Mouse (Mus musculus): Measurements from ENCODE around the gene Pdcd2. TPM values are rescaled to one million over a fixed set of nuclear protein-coding genes. Genes with fewer than 3 reads are reported as not detected.
"Not testable (repeated sequence)": the region's sequence is repeated elsewhere in the genome, so short reads cannot be mapped to it uniquely, and the experiment has no call there.

Gene Pdcd2
- polyA plus RNA-seq (2015; fragmentation: Nextera tagmentation; extraction: Ambion mirVana), result 60.0 and 64.7 TPM in 2 replicates

GRCm38 (mm10) chr17:15526986-15527810 lies at the start of gene Pdcd2:
TSS of gene Pdcd2 (minus strand) at chr17:15527301.
- Histone ChIP-seq H3K4me2 (replicated peaks) (peak within 1 kb of the TSS; percentile 67), H3K36me3 (peaks cover 30% of the 10 kb centered on the region), H3K9me3 (no peaks in the 10 kb centered on the region), H3K4me1 (peaks cover 19% of the 10 kb centered on the region), H3K9ac (replicated peaks) (peak within 1 kb of the TSS; percentile 73), H3K4me3 (peak within 1 kb of the TSS; percentile 90), H3K27me3 (no peaks in the 10 kb centered on the region), H3K27ac (replicated peaks) (peak within 1 kb of the TSS; percentile 88)
- ATAC-seq (replicated peaks), result peak; percentile 97
- WGBS, result 2% methylated on average over 54 of the region's 55 CpGs

GRCm38 (mm10) chr17:15575056-15575455 lies 48.0 kb upstream of the Pdcd2 start:
- Histone ChIP-seq H3K36me3 (no peaks in the 10 kb centered on the region), H3K4me1 (0 out of 2 replicates have a peak, but pooled peaks cover 4% of the 10 kb centered on the region), H3K9me3 (no peaks in the 10 kb centered on the region), H3K27me3 (0 out of 2 replicates have a peak, but pooled peaks cover 8% of the 10 kb centered on the region), H3K9ac (replicated peaks) (no peak overlapping the region), H3K4me3 (no peak overlapping the region), H3K27ac (replicated peaks) (no peak overlapping the region), H3K4me2 (replicated peaks) (no peak overlapping the region)
- ATAC-seq (replicated peaks), result no peak
- 72% methylated on average over 1 of the region's 1 CpGs for WGBS

- Histone ChIP-seq H3K36me3 (no peaks in the 10 kb centered on the region), H3K27ac (replicated peaks) (no peak overlapping the region), H3K4me1 (peaks cover 9% of the 10 kb centered on the region), H3K4me2 (replicated peaks) (no peak overlapping the region), H3K27me3 (no peaks in the 10 kb centered on the region), H3K9me3 (no peaks in the 10 kb centered on the region), H3K4me3 (no peak overlapping the region), H3K9ac (replicated peaks) (no peak overlapping the region)
- WGBS, result 76% methylated on average over 5 of the region's 5 CpGs
- ATAC-seq (replicated peaks), result no peak
These were observed 39.8 kb upstream of the Pdcd2 start for GRCm38 (mm10) chr17:15566908-15567307.

GRCm38 (mm10) chr17:15564928-15565300 lies 37.8 kb upstream of the Pdcd2 start:
- H3K27me3 ChIP-seq, result no peaks in the 10 kb centered on the region
- no peaks in the 10 kb centered on the region for H3K36me3 ChIP-seq
- H3K9me3 ChIP-seq, result no peaks in the 10 kb centered on the region
- H3K4me1 ChIP-seq, result peaks cover 9% of the 10 kb centered on the region
- peak overlapping the region; percentile 90 for H3K4me2 ChIP-seq (replicated peaks)
- H3K9ac ChIP-seq (replicated peaks), result peak overlapping the region; percentile 77
- 46% methylated on average over 12 of the region's 12 CpGs for WGBS
- H3K4me3 ChIP-seq, result peak overlapping the region; percentile 61
- peak; percentile 11; the same call in 1 of the 2 replicates for ATAC-seq (replicated peaks)
- H3K27ac ChIP-seq (replicated peaks), result peak overlapping the region; percentile 96

- ATAC-seq (replicated peaks), result peak; percentile 99
- peak within 1 kb of the TSS; percentile 96 for H3K27ac ChIP-seq (replicated peaks)
These were observed 37.2 kb upstream of the Pdcd2 start, which contains the start of gene Prdm9 for GRCm38 (mm10) chr17:15564014-15564927. TSS of gene Prdm9 (minus strand) at chr17:15564354.

GRCm38 (mm10) chr17:15559946-15560345 lies 32.8 kb upstream of the Pdcd2 start:
- no peak overlapping the region for H3K27ac ChIP-seq (replicated peaks)
- H3K4me3 ChIP-seq, result no peak overlapping the region
- no peak overlapping the region for H3K9ac ChIP-seq (replicated peaks)
- no peak overlapping the region for H3K4me2 ChIP-seq (replicated peaks)
- peaks cover 8% of the 10 kb centered on the region for H3K4me1 ChIP-seq
- 89% methylated on average over 2 of the region's 2 CpGs for WGBS
- H3K36me3 ChIP-seq, result no peaks in the 10 kb centered on the region
- no peaks in the 10 kb centered on the region for H3K9me3 ChIP-seq
- no peaks in the 10 kb centered on the region for H3K27me3 ChIP-seq
- ATAC-seq (replicated peaks), result no peak

More at GRCm38 (mm10) chr17:15564014-15564927, 37.2 kb upstream of the Pdcd2 start, which contains the start of gene Prdm9:
- under 1% methylated on average over 43 of the region's 43 CpGs for WGBS
- peak within 1 kb of the TSS; percentile 61 for H3K4me3 ChIP-seq
- no peaks in the 10 kb centered on the region for H3K27me3 ChIP-seq
- H3K36me3 ChIP-seq, result no peaks in the 10 kb centered on the region
- peak within 1 kb of the TSS; percentile 77 for H3K9ac ChIP-seq (replicated peaks)
- H3K9me3 ChIP-seq, result no peaks in the 10 kb centered on the region
- H3K4me1 ChIP-seq, result peaks cover 9% of the 10 kb centered on the region
- H3K4me2 ChIP-seq (replicated peaks), result peak within 1 kb of the TSS; percentile 90

GRCm38 (mm10) chr17:15549713-15550112 lies 22.6 kb upstream of the Pdcd2 start:
- Histone ChIP-seq H3K4me2 (replicated peaks) (no peak overlapping the region), H3K36me3 (no peaks in the 10 kb centered on the region), H3K4me3 (no peak overlapping the region), H3K9ac (replicated peaks) (no peak overlapping the region), H3K27me3 (no peaks in the 10 kb centered on the region), H3K27ac (replicated peaks) (no peak overlapping the region), H3K9me3 (no peaks in the 10 kb centered on the region), H3K4me1 (no peaks in the 10 kb centered on the region)
- ATAC-seq (replicated peaks), result no peak
- 29% methylated on average over 1 of the region's 1 CpGs for WGBS

GRCm38 (mm10) chr17:15546440-15546839 lies 19.3 kb upstream of the Pdcd2 start:
- 73% methylated on average over 4 of the region's 4 CpGs for WGBS
- no peak overlapping the region for H3K4me2 ChIP-seq (replicated peaks)
- H3K4me1 ChIP-seq, result no peaks in the 10 kb centered on the region
- no peak overlapping the region for H3K4me3 ChIP-seq
- no peak overlapping the region for H3K9ac ChIP-seq (replicated peaks)
- H3K9me3 ChIP-seq, result no peaks in the 10 kb centered on the region
- no peak overlapping the region for H3K27ac ChIP-seq (replicated peaks)
- H3K27me3 ChIP-seq, result no peaks in the 10 kb centered on the region
- no peak for ATAC-seq (replicated peaks)
- H3K36me3 ChIP-seq, result no peaks in the 10 kb centered on the region

- not testable (repeated sequence) for ATAC-seq (replicated peaks); H3K36me3 ChIP-seq; H3K4me3 ChIP-seq; H3K9me3 ChIP-seq; H3K4me1 ChIP-seq; H3K4me2 ChIP-seq (replicated peaks); H3K9ac ChIP-seq (replicated peaks); H3K27me3 ChIP-seq; H3K27ac ChIP-seq (replicated peaks)
- WGBS, result 62% methylated on average over 4 of the region's 4 CpGs
These were observed 16.8 kb upstream of the Pdcd2 start for GRCm38 (mm10) chr17:15543868-15544267.

- H3K9me3 ChIP-seq, result no peaks in the 10 kb centered on the region
- no peak overlapping the region for H3K4me3 ChIP-seq
- H3K27me3 ChIP-seq, result 0 out of 2 replicates have a peak, but pooled peaks cover 2% of the 10 kb centered on the region
- no peak overlapping the region for H3K9ac ChIP-seq (replicated peaks)
- no peak overlapping the region for H3K27ac ChIP-seq (replicated peaks)
- H3K36me3 ChIP-seq, result no peaks in the 10 kb centered on the region
- WGBS, result 81% methylated on average over 4 of the region's 4 CpGs
- H3K4me1 ChIP-seq, result peaks cover 8% of the 10 kb centered on the region; the same call in 1 of the 2 replicates
- H3K4me2 ChIP-seq (replicated peaks), result no peak overlapping the region
- ATAC-seq (replicated peaks), result no peak
These were observed 13.2 kb upstream of the Pdcd2 start for GRCm38 (mm10) chr17:15540309-15540708.

- under 1% methylated on average over 33 of the region's 33 CpGs for WGBS
These were observed 9.4 kb upstream of the Pdcd2 start for GRCm38 (mm10) chr17:15536457-15536904.

More at GRCm38 (mm10) chr17:15536457-15536904, 9.4 kb upstream of the Pdcd2 start:
- Histone ChIP-seq H3K27ac (replicated peaks) (no peak overlapping the region), H3K27me3 (0 out of 2 replicates have a peak, but pooled peaks cover 2% of the 10 kb centered on the region), H3K9me3 (no peaks in the 10 kb centered on the region), H3K4me1 (peaks cover 8% of the 10 kb centered on the region; the same call in 1 of the 2 replicates), H3K9ac (replicated peaks) (peak overlapping the region; percentile 60), H3K4me3 (peak overlapping the region; percentile 48), H3K4me2 (replicated peaks) (peak overlapping the region; percentile 96), H3K36me3 (no peaks in the 10 kb centered on the region)
- peak; percentile 43; the same call in 1 of the 2 replicates for ATAC-seq (replicated peaks)
